Mouse (Mus musculus): ENCODE measurements at regions not wholly inside any gene's neighbourhood (a gene's known extent, or its start where the extent isn't known, plus 50 kb on each side); places are given as distances from the start of the nearest gene placed in this dataset.

GRCm38 (mm10) chr10:44646615-44647014 is 118.3 kb upstream of the Prdm1 start:
- Histone ChIP-seq H3K36me3 (no peaks in the 10 kb centered on the region), H3K4me1 (replicated peaks) (no peaks in the 10 kb centered on the region), H3K4me2 (no peak overlapping the region), H3K27me3 (no peaks in the 10 kb centered on the region), H3K9me3 (no peaks in the 10 kb centered on the region), H3K9ac (no peak overlapping the region), H3K27ac (no peak overlapping the region), H3K4me3 (no peak overlapping the region)
- WGBS = 85% methylated on average over 5 of the region's 5 CpGs
- ATAC-seq (ENCODE audit: low FRiP score) = no peak

DNA sequence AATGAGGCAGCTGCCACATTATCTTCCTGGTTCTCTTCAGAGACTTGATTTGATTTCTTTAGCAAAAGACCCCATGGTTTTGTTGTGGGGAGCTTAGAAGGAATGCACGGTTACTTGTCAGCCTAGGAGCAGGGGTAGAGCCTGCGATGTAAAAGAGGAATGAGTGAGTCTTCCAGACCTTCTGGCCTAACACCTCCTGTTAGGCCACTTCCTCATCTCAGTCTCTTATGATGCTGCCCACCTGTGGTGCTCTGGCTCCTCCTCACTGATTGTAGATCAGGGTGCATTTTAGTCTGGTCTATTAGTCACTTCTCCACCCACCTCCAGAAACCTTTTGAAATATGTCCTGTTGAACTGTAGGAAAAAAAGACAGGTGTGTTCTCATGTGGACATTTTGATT is 113.3 kb upstream of the Prdm1 start:
- H3K27me3 ChIP-seq = no peaks in the 10 kb centered on the region
- 92% methylated on average over 2 of the region's 2 CpGs for WGBS
- H3K9me3 ChIP-seq = no peaks in the 10 kb centered on the region

GRCm38 (mm10) chr10:44640620-44641019 is 112.3 kb upstream of the Prdm1 start:
- Histone ChIP-seq H3K27ac (no peak overlapping the region), H3K27me3 (no peaks in the 10 kb centered on the region), H3K4me3 (no peak overlapping the region), H3K4me2 (no peak overlapping the region), H3K36me3 (no peaks in the 10 kb centered on the region), H3K9ac (no peak overlapping the region), H3K4me1 (replicated peaks) (no peaks in the 10 kb centered on the region), H3K9me3 (no peaks in the 10 kb centered on the region)
- ATAC-seq (ENCODE audit: low FRiP score) = no peak
- 97% methylated on average over 8 of the region's 8 CpGs for WGBS

More for the DNA sequence above, 113.3 kb upstream of the Prdm1 start:
- H3K4me3 ChIP-seq = no peak overlapping the region
- H3K9ac ChIP-seq = no peak overlapping the region
- H3K4me1 ChIP-seq (replicated peaks) = no peaks in the 10 kb centered on the region
- ATAC-seq (ENCODE audit: low FRiP score) = no peak
- no peak overlapping the region for H3K4me2 ChIP-seq
- no peak overlapping the region for H3K27ac ChIP-seq
- H3K36me3 ChIP-seq = no peaks in the 10 kb centered on the region

- H3K27ac ChIP-seq = no peak overlapping the region
- no peaks in the 10 kb centered on the region for H3K4me1 ChIP-seq (replicated peaks)
- no peak for ATAC-seq (ENCODE audit: low FRiP score)
- no peak overlapping the region for H3K9ac ChIP-seq
- no peak overlapping the region for H3K4me3 ChIP-seq
- H3K9me3 ChIP-seq = no peaks in the 10 kb centered on the region
- WGBS = 81% methylated on average over 2 of the region's 2 CpGs
- no peaks in the 10 kb centered on the region for H3K27me3 ChIP-seq
- H3K4me2 ChIP-seq = no peak overlapping the region
- no peaks in the 10 kb centered on the region for H3K36me3 ChIP-seq
Measured at GRCm38 (mm10) chr10:44638678-44639077, 110.4 kb upstream of the Prdm1 start.

GRCm38 (mm10) chr10:44636786-44637185 is 108.5 kb upstream of the Prdm1 start:
- H3K27ac ChIP-seq = no peak overlapping the region
- 88% methylated on average over 3 of the region's 3 CpGs for WGBS
- H3K4me1 ChIP-seq (replicated peaks) = no peaks in the 10 kb centered on the region
- ATAC-seq (ENCODE audit: low FRiP score) = no peak
- no peak overlapping the region for H3K9ac ChIP-seq
- H3K36me3 ChIP-seq = no peaks in the 10 kb centered on the region
- no peak overlapping the region for H3K4me2 ChIP-seq
- no peak overlapping the region for H3K4me3 ChIP-seq
- H3K27me3 ChIP-seq = no peaks in the 10 kb centered on the region
- no peaks in the 10 kb centered on the region for H3K9me3 ChIP-seq

GRCm38 (mm10) chr10:44636061-44636460 is 107.8 kb upstream of the Prdm1 start:
- no peaks in the 10 kb centered on the region for H3K4me1 ChIP-seq (replicated peaks)
- no peaks in the 10 kb centered on the region for H3K36me3 ChIP-seq
- H3K9me3 ChIP-seq = no peaks in the 10 kb centered on the region
- H3K4me2 ChIP-seq = no peak overlapping the region
- ATAC-seq (ENCODE audit: low FRiP score) = no peak
- H3K27me3 ChIP-seq = no peaks in the 10 kb centered on the region
- no peak overlapping the region for H3K27ac ChIP-seq
- no peak overlapping the region for H3K9ac ChIP-seq
- no peak overlapping the region for H3K4me3 ChIP-seq

DNA sequence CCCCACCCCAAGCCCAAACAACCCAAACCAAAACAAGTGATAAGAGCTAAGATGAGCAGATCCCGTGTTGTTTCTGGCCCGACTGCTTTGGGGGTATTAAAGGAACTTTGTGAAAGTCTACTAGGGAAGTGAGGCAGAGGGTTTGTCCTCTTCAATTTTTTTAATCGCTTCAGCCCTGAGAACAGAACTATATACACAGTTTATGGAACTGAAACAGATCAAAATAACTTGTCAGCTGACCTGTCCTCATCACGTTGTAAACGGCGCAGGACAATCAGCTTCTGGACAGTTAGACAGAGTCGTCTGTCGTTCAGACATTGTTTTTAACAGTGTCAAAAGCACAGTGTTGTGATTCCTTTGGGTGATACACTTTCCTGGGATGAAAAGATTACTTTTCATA is 103.3 kb upstream of the Prdm1 start:
- Histone ChIP-seq H3K4me1 (replicated peaks) (no peaks in the 10 kb centered on the region), H3K9me3 (no peaks in the 10 kb centered on the region), H3K27ac (no peak overlapping the region), H3K4me3 (no peak overlapping the region), H3K9ac (no peak overlapping the region), H3K36me3 (no peaks in the 10 kb centered on the region), H3K4me2 (no peak overlapping the region), H3K27me3 (no peaks in the 10 kb centered on the region)
- WGBS = 86% methylated on average over 8 of the region's 8 CpGs
- no peak for ATAC-seq (ENCODE audit: low FRiP score)

- Histone ChIP-seq H3K36me3 (no peaks in the 10 kb centered on the region), H3K4me2 (no peak overlapping the region), H3K4me3 (no peak overlapping the region), H3K4me1 (replicated peaks) (no peaks in the 10 kb centered on the region), H3K27me3 (no peaks in the 10 kb centered on the region), H3K27ac (no peak overlapping the region), H3K9ac (no peak overlapping the region), H3K9me3 (no peaks in the 10 kb centered on the region)
- ATAC-seq (ENCODE audit: low FRiP score) = no peak
- WGBS = 74% methylated on average over 13 of the region's 13 CpGs
Measured at GRCm38 (mm10) chr10:44630485-44630884, 102.2 kb upstream of the Prdm1 start.

DNA sequence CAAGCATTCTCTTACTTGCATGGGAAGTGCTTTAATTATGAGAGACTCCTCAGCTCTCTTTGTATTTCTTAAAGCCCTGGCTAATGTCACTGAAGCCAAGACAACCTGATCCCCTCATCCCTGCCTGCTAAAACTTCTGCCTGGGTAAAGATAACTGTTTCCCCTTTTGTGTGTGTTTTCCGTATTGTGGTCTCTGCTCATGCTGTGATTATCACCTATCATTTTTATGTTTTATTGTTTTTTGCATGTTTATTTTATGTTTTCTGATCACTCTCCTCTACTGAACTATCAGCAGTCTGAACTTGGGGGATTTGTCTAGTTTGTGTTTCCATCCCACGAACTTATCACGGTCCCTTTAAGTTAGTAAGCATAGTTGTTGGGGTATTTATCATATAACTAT is 100.1 kb upstream of the Prdm1 start:
- H3K4me2 ChIP-seq = no peak overlapping the region
- no peak overlapping the region for H3K4me3 ChIP-seq
- no peaks in the 10 kb centered on the region for H3K27me3 ChIP-seq
- no peak for ATAC-seq (ENCODE audit: low FRiP score)
- no peaks in the 10 kb centered on the region for H3K9me3 ChIP-seq
- H3K27ac ChIP-seq = no peak overlapping the region
- no peaks in the 10 kb centered on the region for H3K4me1 ChIP-seq (replicated peaks)
- no peaks in the 10 kb centered on the region for H3K36me3 ChIP-seq
- WGBS = 98% methylated on average over 3 of the region's 3 CpGs
- no peak overlapping the region for H3K9ac ChIP-seq

- Histone ChIP-seq H3K27ac (no peak overlapping the region), H3K4me1 (replicated peaks) (no peaks in the 10 kb centered on the region), H3K27me3 (no peaks in the 10 kb centered on the region), H3K4me2 (no peak overlapping the region), H3K9ac (no peak overlapping the region), H3K9me3 (no peaks in the 10 kb centered on the region), H3K4me3 (no peak overlapping the region), H3K36me3 (no peaks in the 10 kb centered on the region)
- 90% methylated on average over 3 of the region's 3 CpGs for WGBS
- no peak for ATAC-seq (ENCODE audit: low FRiP score)
Measured at GRCm38 (mm10) chr10:44627431-44627830, 99.1 kb upstream of the Prdm1 start.

GRCm38 (mm10) chr10:44625521-44625920 is 97.2 kb upstream of the Prdm1 start:
- 85% methylated on average over 4 of the region's 4 CpGs for WGBS
- no peaks in the 10 kb centered on the region for H3K9me3 ChIP-seq
- H3K27me3 ChIP-seq = no peaks in the 10 kb centered on the region
- ATAC-seq (ENCODE audit: low FRiP score) = no peak
- H3K27ac ChIP-seq = no peak overlapping the region
- no peaks in the 10 kb centered on the region for H3K4me1 ChIP-seq (replicated peaks)
- no peak overlapping the region for H3K4me3 ChIP-seq
- no peak overlapping the region for H3K9ac ChIP-seq
- no peaks in the 10 kb centered on the region for H3K36me3 ChIP-seq
- H3K4me2 ChIP-seq = no peak overlapping the region

DNA sequence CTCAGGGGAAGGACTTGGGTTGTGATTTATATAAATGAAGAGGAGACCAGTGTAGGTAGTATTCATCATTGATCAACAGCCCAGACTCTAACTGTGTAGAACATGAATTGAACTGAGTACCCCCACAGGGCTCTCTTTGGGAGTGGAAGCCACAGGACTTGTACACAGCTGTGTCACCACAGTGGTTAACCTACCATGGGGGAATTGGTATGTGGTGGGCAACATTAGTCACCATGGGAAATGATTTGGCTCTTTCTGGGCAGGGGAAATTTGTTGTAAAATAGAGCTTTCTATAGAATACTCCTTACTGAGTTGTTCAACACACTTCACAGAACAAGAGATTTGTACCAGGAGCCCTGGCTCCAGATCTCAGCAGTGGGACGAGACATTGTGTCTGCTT is 87.3 kb upstream of the Prdm1 start:
- no peak overlapping the region for H3K9ac ChIP-seq
- H3K4me1 ChIP-seq (replicated peaks) = no peaks in the 10 kb centered on the region
- no peak overlapping the region for H3K4me3 ChIP-seq
- H3K9me3 ChIP-seq = no peaks in the 10 kb centered on the region
- no peaks in the 10 kb centered on the region for H3K27me3 ChIP-seq
- WGBS = 65% methylated on average over 1 of the region's 1 CpGs
- no peak overlapping the region for H3K4me2 ChIP-seq
- H3K27ac ChIP-seq = no peak overlapping the region
- H3K36me3 ChIP-seq = no peaks in the 10 kb centered on the region
- ATAC-seq (ENCODE audit: low FRiP score) = no peak

DNA sequence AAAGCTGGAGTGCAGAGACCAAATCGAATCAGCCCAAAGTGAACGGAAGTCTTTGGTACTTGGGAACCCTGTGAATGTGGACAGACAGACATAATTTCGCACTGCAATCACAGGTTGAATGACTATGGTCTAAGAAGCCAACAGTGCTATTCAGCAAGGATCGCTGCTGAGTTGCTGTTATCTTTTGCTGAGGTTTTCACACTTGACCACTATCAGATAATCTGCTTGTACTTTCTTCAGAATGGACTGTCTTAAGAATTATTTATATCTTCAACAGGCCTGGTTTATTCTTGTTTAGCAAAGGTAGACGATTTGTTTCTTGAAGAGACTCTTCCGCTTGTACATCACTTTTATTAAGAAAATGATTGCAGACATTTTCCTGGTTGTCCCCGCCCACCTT is 84.3 kb upstream of the Prdm1 start:
- no peaks in the 10 kb centered on the region for H3K9me3 ChIP-seq
- no peaks in the 10 kb centered on the region for H3K4me1 ChIP-seq (replicated peaks)
- H3K27ac ChIP-seq = no peak overlapping the region
- 93% methylated on average over 7 of the region's 7 CpGs for WGBS
- no peak overlapping the region for H3K4me3 ChIP-seq
- no peak overlapping the region for H3K9ac ChIP-seq
- no peaks in the 10 kb centered on the region for H3K27me3 ChIP-seq
- no peak overlapping the region for H3K4me2 ChIP-seq
- H3K36me3 ChIP-seq = no peaks in the 10 kb centered on the region
- ATAC-seq (ENCODE audit: low FRiP score) = no peak

DNA sequence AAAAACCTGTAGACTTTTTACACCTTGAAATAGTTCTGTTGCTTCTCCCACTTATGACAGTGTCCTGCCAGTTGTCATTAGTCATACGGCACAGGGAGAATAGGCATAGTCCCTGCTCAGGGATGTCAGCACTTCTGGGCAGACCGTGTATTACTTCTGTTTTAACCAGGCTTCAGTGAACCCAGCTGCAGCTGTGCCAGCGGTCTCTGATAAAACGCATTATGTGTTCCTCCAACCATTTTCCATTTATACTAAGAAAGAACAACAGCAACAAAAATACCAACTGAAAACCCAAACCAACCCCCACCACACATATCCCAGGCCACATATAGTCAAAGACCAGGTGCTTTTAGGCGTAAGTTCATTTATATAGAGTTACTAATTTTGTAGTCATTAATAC is 83.1 kb upstream of the Prdm1 start:
- Histone ChIP-seq H3K4me1 (replicated peaks) (no peaks in the 10 kb centered on the region), H3K9me3 (no peaks in the 10 kb centered on the region), H3K4me2 (no peak overlapping the region), H3K4me3 (no peak overlapping the region), H3K27me3 (no peaks in the 10 kb centered on the region), H3K36me3 (no peaks in the 10 kb centered on the region), H3K27ac (no peak overlapping the region), H3K9ac (no peak overlapping the region)
- 88% methylated on average over 5 of the region's 5 CpGs for WGBS
- no peak for ATAC-seq (ENCODE audit: low FRiP score)
